Mouse (Mus musculus) retina, postnatal 1 day (tissue): ENCODE data around the gene Efcab12.

Experiments used
- DNase-seq: peaks from one replicate; pipeline ENCODE4 v3.0.0-alpha.2; 2012

Efcab12 gene

GRCm38 (mm10) chr6:115782781-115783180, 55.4 kb downstream of the Efcab12 start:
- no peak for DNase-seq

- no peak for DNase-seq
Observed at GRCm38 (mm10) chr6:115776363-115776762, 61.8 kb downstream of the Efcab12 start.

DNA sequence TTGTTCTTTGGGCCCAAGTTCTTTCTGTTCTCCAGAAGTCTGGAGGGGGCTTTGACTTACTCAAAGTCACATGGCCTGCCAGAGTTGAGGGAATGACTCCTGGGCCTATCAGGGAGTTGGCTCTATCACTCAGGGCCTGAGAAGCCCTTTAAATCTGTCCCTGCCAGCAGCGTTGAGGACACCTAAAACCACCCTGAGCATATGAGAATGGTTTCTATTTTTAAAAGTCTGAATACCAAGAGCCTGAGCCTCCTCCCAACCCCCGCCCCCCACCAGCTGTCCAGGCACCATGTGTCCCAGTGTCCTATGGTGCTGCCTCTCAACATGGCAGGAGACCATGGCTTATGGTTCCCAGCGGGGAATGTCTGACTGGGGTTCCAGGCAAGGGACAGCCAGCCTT, 62.4 kb downstream of the Efcab12 start:
- peak; percentile 14 for DNase-seq

- peak; percentile 85 for DNase-seq
Observed at GRCm38 (mm10) chr6:115774501-115774921, 63.7 kb downstream of the Efcab12 start, which contains the start of gene Cand2. Gene Cand2 (plus strand): TSS chr6:115774538.

GRCm38 (mm10) chr6:115773966-115774413, 64.2 kb downstream of the Efcab12 start:
- DNase-seq = peak; percentile 81

DNA sequence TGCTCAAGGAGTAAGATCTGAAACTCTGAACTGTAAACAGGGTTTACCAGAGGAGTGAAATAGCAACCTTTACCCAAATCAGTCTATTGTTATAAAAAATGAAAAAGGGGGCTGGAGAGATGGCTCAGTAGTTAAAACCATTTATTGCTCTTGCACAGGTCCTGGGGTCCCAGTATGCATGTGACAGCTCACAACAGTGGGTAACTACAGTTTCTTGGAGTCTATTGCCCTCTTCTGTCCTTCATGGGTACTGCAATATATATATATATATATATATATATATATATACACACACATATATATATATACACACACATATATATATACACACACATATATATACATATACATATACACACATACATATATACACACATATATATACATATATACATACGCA, 65.6 kb downstream of the Efcab12 start:
- peak; percentile 37 for DNase-seq

- DNase-seq = no peak
Observed at GRCm38 (mm10) chr6:115772201-115772600, 66.0 kb downstream of the Efcab12 start.

DNA sequence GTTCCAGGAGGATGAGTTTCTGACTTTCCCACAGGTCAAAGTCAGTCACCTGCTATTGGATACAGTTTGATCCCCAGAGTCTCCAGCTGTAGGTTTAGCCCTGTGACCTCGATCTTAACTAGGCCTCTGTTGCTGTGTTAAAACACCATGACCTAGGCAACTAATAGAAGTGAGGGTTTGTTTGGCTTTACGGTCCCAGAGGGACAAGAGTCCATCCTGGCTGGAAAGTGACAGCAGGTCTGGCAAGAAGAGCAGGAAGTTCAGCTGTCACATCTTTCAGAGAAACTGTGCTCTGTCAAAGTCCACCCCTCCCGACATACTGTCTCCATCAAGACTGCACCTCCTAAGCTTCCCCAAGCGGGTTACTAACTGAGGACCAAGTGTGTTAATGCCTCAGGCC, 67.4 kb downstream of the Efcab12 start:
- no peak for DNase-seq

GRCm38 (mm10) chr6:115770059-115770670, 68.0 kb downstream of the Efcab12 start:
- DNase-seq = no peak

- no peak for DNase-seq
Observed at GRCm38 (mm10) chr6:115768207-115768606, 70.0 kb downstream of the Efcab12 start.

- DNase-seq = no peak
Observed at GRCm38 (mm10) chr6:115767357-115767756, 70.9 kb downstream of the Efcab12 start.

- peak; percentile 88 for DNase-seq
Observed at GRCm38 (mm10) chr6:115764179-115764578, 74.0 kb downstream of the Efcab12 start.

GRCm38 (mm10) chr6:115761995-115762756, 76.0 kb downstream of the Efcab12 start, which contains the start of gene Tmem40:
Gene Tmem40 (minus strand): TSS chr6:115762410.
- peak; percentile 32 for DNase-seq

DNA sequence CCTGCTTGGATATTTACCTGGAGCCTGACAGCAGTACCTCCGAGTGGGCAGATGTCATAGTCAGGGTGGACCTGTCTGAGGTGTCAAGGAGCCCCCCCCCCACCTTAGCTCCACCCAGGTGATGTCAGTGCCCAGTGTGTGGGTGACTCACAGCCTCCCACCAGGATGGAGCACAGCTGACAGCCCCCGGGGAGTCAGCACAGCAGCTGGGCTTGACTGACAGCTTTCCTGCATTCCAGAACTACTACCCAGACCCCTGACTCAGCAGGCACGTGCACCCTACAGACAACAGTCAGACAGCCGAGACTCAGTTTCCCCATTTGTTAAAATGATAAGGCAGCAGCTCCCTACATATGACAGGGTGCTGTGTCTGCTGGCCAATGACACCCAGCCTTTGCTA, 77.2 kb downstream of the Efcab12 start:
- no peak for DNase-seq
